Mouse (Mus musculus): ENCODE data around the gene Acot12. TPM values are rescaled to one million over a fixed set of nuclear protein-coding genes. Genes with fewer than 3 reads are reported as not detected.
"Not testable (repeated sequence)": the region's sequence is repeated elsewhere in the genome, so short reads cannot be mapped to it uniquely, and the experiment has no call there.

Gene Acot12
- polyA plus RNA-seq, 1 experiment from 2014 or later: not detected

DNA sequence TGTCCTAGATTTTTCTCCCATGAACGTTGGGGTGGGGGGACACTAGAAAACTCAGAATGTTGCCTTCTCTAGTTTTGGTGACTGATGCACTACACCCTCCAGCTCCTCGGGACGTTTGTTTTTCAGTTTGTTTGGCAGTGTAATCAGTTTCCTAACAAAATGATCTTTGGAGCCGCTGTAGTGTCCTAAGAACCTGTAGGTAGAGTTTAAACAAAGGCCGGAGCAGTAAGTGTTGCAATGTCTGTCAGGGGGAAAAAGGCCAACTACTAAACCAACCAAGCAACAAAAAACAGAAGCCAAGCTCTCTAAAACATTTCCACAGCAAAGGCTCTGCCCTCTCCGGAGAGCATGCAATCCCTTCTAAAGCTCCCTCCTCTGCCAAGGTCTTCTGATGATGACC lies 461 bp upstream of the Acot12 start:
- no peak for DNase-seq (ENCODE audit: low spot score)
- 76% methylated on average over 6 of the region's 6 CpGs for WGBS
- peak overlapping the region; percentile 62 for H3K4me3 ChIP-seq
- no peak overlapping the region for H3K27ac ChIP-seq (replicated peaks)
- peaks cover 11% of the 10 kb centered on the region for H3K4me1 ChIP-seq
- peaks cover 26% of the 10 kb centered on the region for H3K27me3 ChIP-seq (ENCODE audit: low read depth, poor library complexity, severe bottlenecking)
- H3K9me3 ChIP-seq (replicated peaks): no peaks in the 10 kb centered on the region
- H3K36me3 ChIP-seq: no peaks in the 10 kb centered on the region

DNA sequence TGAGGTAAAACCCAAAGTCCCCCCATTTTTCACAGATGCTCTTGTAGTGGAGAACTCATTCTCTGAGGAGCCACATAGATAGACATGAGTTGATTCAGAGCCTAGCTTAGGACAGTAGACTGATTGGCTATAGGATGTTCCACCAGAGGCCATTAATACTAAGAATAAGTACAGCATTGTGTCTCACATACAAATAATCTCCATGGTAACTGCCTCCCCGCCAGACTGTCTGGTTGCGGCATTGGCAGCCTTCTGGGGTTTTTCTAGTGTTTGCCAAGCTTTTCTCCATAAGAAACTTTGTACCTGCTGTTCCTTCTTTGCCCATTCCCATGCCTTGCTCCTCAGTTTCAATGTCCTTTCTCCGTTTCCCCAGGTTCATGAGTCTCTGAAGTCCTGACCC lies 1.9 kb downstream of the Acot12 start:
- no peak for DNase-seq (ENCODE audit: low spot score)
- Histone ChIP-seq H3K4me1 (peaks cover 11% of the 10 kb centered on the region), H3K27ac (replicated peaks) (no peak overlapping the region), H3K36me3 (no peaks in the 10 kb centered on the region), H3K27me3 (ENCODE audit: low read depth, poor library complexity, severe bottlenecking) (peaks cover 26% of the 10 kb centered on the region), H3K9me3 (replicated peaks) (no peaks in the 10 kb centered on the region), H3K4me3 (no peak overlapping the region)
- WGBS: 88% methylated on average over 3 of the region's 3 CpGs

DNA sequence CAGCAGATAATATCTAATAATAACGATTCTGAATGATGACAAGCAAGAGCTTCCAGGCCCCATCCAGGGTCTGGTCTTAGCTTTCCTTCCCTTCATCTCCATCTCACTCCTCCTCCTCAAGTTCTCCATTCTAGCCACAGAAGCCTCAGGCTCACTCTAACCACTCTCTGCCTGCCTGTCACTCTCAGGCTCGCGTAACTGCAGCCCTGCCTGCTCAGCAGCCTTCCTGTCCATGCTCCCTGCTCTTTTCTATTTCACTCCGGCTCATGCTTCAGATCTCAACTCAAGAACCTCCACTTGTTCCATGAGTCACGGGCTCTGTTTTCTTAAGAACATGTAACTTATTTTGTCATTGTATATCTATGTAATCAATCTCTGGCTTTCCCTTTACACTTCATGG lies 5.2 kb downstream of the Acot12 start:
- Histone ChIP-seq H3K27me3 (ENCODE audit: low read depth, poor library complexity, severe bottlenecking) (peaks cover 14% of the 10 kb centered on the region), H3K36me3 (no peaks in the 10 kb centered on the region), H3K9me3 (replicated peaks) (no peaks in the 10 kb centered on the region), H3K4me1 (peaks cover 6% of the 10 kb centered on the region), H3K27ac (replicated peaks) (no peak overlapping the region), H3K4me3 (no peak overlapping the region)
- no peak for DNase-seq (ENCODE audit: low spot score)
- WGBS: 90% methylated on average over 5 of the region's 5 CpGs

DNA sequence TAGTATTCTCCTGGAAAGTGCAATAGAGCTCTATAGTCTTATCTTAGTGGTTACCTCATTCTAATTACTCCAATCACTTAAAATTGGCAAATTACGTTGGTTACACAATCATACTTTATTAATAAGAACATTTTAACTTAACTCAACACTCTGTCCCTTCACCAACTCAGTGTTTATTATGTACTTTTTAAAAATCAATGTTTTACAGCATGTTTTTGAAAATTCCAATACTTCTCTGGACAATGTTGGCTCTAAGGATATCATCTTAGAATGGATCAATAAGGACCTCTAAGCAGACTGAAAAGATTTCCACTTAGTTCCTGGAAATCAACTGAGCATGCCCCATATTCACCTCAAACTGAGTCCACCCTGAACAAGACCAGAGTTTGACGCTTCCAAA lies 7.1 kb downstream of the Acot12 start:
- Histone ChIP-seq H3K4me3 (no peak overlapping the region), H3K4me1 (no peaks in the 10 kb centered on the region), H3K9me3 (replicated peaks) (no peaks in the 10 kb centered on the region), H3K36me3 (no peaks in the 10 kb centered on the region), H3K27ac (replicated peaks) (no peak overlapping the region), H3K27me3 (ENCODE audit: low read depth, poor library complexity, severe bottlenecking) (no peaks in the 10 kb centered on the region)
- 90% methylated on average over 2 of the region's 2 CpGs for WGBS
- no peak for DNase-seq (ENCODE audit: low spot score)

DNA sequence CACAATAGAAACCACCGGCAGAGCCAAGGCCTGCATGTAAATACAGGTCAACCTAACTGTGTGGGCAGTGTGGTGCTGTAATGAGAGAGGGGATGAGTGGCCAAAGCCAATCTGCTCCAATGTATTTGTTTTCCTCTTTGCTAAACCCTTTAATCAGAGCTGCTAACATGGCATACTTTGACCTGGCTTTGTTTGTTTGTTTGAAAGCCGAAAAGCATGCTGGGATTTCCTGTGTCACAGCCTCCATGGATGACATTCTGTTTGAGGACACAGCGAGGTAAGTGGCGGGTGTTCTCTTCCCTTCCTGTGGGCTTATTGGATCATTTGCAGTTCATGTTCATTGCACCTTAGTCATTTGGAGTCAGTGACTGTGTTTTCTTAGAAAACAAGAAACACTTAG lies 8.7 kb downstream of the Acot12 start:
- 79% methylated on average over 4 of the region's 4 CpGs for WGBS
- no peak for DNase-seq (ENCODE audit: low spot score)
- no peaks in the 10 kb centered on the region for H3K27me3 ChIP-seq (ENCODE audit: low read depth, poor library complexity, severe bottlenecking)
- H3K4me3 ChIP-seq: no peak overlapping the region
- no peaks in the 10 kb centered on the region for H3K4me1 ChIP-seq
- H3K36me3 ChIP-seq: no peaks in the 10 kb centered on the region
- H3K9me3 ChIP-seq (replicated peaks): no peaks in the 10 kb centered on the region
- no peak overlapping the region for H3K27ac ChIP-seq (replicated peaks)

DNA sequence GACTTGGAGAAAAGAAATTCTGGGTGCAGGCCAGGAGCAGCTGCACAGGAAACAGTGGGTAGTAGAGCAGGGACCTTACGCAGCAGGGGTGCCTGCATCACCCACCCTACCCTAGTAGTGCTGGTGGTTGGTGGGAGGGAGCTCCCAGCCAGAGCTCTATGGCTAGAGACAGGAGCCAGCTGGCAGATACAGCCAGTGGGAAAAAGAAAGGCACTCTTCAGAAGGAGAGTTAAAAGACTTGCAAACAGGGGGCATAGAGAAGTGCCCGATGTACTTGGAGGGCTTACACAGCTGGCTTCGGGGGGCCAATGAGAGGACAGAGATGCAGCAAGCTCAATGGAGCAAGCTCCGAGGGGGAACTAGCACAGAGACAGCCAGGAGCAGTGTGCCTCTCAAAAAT lies 12.4 kb downstream of the Acot12 start:
- Histone ChIP-seq H3K4me3 (no peak overlapping the region), H3K4me1 (no peaks in the 10 kb centered on the region), H3K27me3 (ENCODE audit: low read depth, poor library complexity, severe bottlenecking) (no peaks in the 10 kb centered on the region), H3K9me3 (replicated peaks) (no peaks in the 10 kb centered on the region), H3K27ac (replicated peaks) (no peak overlapping the region), H3K36me3 (no peaks in the 10 kb centered on the region)
- DNase-seq (ENCODE audit: low spot score): no peak
- WGBS: 56% methylated on average over 4 of the region's 4 CpGs

DNA sequence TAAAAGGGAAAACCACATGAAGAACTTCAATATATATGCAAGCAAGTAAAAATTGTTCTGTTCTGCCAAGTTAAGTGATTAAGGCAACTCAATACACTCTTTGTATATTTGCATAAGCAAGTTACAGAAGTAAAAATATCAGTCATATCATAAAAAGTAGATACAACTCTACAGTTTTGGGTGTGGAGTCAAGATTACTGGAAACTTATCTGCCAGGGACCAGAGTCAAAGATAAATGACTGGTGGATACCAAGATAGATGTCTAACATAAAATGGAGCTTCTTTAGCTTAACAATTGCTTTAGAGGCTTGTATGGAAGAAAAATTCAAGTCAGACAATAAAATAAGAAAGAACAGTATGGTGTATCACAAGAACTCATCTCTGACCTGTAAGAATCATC lies 13.4 kb downstream of the Acot12 start:
- Histone ChIP-seq H3K27ac (replicated peaks) (no peak overlapping the region), H3K9me3 (replicated peaks) (no peaks in the 10 kb centered on the region), H3K4me1 (no peaks in the 10 kb centered on the region), H3K4me3 (no peak overlapping the region), H3K36me3 (no peaks in the 10 kb centered on the region), H3K27me3 (ENCODE audit: low read depth, poor library complexity, severe bottlenecking) (no peaks in the 10 kb centered on the region)
- no peak for DNase-seq (ENCODE audit: low spot score)

DNA sequence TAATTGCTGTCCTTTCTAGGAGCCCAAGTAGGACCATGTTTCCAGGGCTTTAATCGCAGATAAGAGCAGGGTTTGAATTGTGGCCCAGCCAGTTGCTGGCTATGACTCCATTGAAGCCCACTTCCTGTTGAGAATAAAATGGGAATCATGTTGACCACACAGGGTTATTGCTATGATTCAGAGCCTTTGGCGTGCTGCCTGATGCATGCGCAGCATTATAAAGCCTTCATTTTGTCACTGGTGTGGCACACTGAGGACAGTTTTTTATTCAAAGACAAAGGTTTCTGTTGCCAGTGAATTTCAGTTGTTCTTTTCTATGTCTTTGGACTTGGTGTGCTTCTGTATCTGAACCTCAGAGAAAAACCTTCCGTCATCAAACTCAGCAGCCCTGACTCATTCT lies 14.9 kb downstream of the Acot12 start:
- no peak for DNase-seq (ENCODE audit: low spot score)
- no peaks in the 10 kb centered on the region for H3K36me3 ChIP-seq
- no peak overlapping the region for H3K4me3 ChIP-seq
- 95% methylated on average over 4 of the region's 4 CpGs for WGBS
- H3K4me1 ChIP-seq: no peaks in the 10 kb centered on the region
- H3K9me3 ChIP-seq (replicated peaks): no peaks in the 10 kb centered on the region
- no peaks in the 10 kb centered on the region for H3K27me3 ChIP-seq (ENCODE audit: low read depth, poor library complexity, severe bottlenecking)
- H3K27ac ChIP-seq (replicated peaks): no peak overlapping the region

DNA sequence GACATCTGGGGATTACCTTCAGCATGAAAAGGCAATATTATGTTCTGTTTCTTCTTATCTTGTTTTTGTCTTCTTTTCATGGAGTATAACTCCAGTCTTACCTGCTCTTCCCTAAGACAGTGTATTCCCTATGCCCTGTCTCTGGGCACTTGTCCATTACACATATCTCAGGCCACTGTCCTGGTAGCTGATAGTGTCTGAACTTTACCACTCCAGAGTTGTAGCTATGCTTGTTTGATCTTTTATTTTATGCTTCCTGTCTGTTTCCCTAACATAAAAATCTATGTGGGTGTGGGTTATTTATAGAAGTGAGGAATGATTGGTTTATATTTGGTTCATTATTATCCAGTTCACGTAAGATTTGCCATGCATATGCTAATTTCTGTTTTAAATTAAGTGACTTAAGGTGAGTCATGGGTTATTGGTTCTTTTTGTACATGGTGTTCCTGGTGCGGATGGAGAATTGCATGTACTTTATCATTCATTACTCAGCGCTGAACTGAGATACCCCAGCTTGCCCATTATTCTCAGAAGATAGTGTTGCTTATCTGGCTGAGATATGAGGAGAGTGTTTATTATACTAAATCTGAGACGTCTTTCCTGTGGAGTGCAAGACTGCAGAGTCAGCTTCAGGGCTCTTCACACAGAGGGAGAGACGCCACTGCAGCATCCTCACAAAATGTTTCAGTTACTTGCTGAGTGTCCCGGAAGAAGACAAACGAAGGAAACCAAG lies 17.2 kb downstream of the Acot12 start:
- H3K4me1 ChIP-seq: no peaks in the 10 kb centered on the region
- no peaks in the 10 kb centered on the region for H3K36me3 ChIP-seq
- H3K27ac ChIP-seq (replicated peaks): no peak overlapping the region
- no peak overlapping the region for H3K4me3 ChIP-seq
- 89% methylated on average over 7 of the region's 7 CpGs for WGBS
- H3K9me3 ChIP-seq (replicated peaks): no peaks in the 10 kb centered on the region
- H3K27me3 ChIP-seq (ENCODE audit: low read depth, poor library complexity, severe bottlenecking): no peaks in the 10 kb centered on the region
- no peak for DNase-seq (ENCODE audit: low spot score)

DNA sequence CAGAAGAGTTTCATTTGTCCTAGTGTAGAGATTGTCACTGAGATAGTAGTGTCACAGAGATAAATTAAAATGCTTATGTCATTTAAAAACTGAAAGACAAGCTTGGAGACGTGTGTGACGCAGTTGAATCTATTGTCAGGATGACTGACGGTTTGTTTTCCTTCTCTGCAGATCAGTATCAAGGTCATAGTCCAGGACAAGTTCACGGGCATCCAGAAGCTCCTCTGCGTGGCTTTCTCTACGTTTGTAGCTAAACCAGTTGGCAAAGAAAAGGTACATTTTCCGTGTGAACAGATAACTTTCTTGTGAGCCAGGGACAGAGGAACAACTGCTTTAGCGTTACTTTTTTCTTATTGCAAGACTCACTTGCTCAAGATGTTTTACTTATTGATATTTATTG lies 18.5 kb downstream of the Acot12 start:
- H3K9me3 ChIP-seq (replicated peaks): no peaks in the 10 kb centered on the region
- no peaks in the 10 kb centered on the region for H3K36me3 ChIP-seq
- no peak overlapping the region for H3K4me3 ChIP-seq
- WGBS: 85% methylated on average over 8 of the region's 8 CpGs
- no peak overlapping the region for H3K27ac ChIP-seq (replicated peaks)
- H3K27me3 ChIP-seq (ENCODE audit: low read depth, poor library complexity, severe bottlenecking): no peaks in the 10 kb centered on the region
- H3K4me1 ChIP-seq: no peaks in the 10 kb centered on the region
- no peak for DNase-seq (ENCODE audit: low spot score)

DNA sequence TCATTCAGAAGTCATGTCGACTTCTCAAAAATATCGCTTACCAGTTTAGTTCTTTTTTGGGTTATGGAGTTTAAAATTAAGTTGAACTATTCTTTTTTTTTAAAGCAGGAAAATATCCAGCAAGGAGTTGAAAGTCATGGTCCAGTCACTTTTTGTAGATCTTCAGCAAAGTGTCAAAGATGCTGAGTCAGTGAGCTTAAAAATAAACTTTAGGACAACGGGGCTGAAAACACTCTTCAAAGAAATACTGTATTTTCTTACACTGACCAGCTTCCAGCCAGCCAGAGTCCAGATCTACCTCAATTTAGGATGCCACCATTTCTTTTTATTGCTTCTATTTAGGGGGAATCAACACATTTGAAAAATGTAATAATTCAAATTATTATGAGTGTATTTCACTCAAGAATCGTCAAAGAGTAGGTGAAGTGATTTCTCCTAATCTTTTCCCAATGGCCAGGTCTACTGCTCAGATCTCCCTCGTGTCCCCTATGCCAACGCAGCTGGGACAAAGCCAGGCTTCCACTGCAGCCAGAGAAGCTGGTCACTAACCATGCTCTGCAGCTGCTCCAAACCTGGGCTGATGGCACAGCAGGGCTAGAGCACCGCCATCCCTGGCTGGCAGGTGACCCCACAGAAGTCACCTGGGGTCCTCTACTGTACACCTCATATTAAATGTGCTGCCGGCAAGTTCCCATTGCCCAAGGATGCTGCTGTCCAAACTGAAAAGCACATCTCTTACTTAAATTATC lies 19.2 kb downstream of the Acot12 start:
- Histone ChIP-seq H3K36me3 (no peaks in the 10 kb centered on the region), H3K27me3 (ENCODE audit: low read depth, poor library complexity, severe bottlenecking) (no peaks in the 10 kb centered on the region), H3K4me3 (no peak overlapping the region), H3K9me3 (replicated peaks) (no peaks in the 10 kb centered on the region), H3K4me1 (no peaks in the 10 kb centered on the region), H3K27ac (replicated peaks) (no peak overlapping the region)
- no peak for DNase-seq (ENCODE audit: low spot score)
- WGBS: 91% methylated on average over 8 of the region's 8 CpGs

DNA sequence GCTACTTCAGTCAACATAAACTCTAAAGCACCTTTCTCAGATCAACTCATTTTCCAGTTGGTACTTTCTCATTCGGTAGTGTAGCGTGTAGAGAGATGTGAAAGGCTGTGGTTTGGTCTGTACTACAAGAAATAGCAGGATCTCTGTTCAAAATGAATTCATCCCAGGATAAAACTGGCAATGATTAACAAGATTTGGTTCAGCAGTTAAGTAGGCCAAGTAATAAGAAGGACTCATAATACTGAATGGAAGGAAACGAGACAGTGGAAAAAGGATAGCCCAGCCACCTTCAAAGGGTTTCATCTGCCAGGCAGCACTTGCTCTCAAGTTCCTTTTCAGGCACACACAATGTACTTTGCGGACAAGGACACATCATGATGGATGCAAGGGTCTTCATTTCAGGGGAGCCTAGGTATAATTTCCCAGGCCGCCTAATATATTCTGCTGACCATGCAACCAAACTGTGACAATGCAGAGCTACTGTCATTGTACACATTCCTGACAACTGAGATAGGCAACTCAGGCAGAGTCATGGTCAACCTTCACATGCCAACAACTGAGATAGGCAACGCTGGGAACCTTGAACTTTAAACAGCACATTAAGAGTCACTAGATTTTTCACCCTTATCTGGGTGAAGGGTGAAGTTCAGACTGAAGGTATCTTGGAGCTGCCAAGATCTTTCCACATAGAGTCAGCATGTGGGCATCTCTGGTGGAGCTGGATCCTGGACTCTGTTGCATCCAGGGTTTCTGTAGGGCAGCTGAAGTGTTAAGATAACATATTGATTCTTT lies 20.5 kb downstream of the Acot12 start:
- no peaks in the 10 kb centered on the region for H3K27me3 ChIP-seq (ENCODE audit: low read depth, poor library complexity, severe bottlenecking)
- no peak overlapping the region for H3K27ac ChIP-seq (replicated peaks)
- DNase-seq (ENCODE audit: low spot score): no peak
- no peaks in the 10 kb centered on the region for H3K4me1 ChIP-seq
- H3K36me3 ChIP-seq: no peaks in the 10 kb centered on the region
- H3K9me3 ChIP-seq (replicated peaks): no peaks in the 10 kb centered on the region
- no peak overlapping the region for H3K4me3 ChIP-seq
- 90% methylated on average over 6 of the region's 6 CpGs for WGBS

DNA sequence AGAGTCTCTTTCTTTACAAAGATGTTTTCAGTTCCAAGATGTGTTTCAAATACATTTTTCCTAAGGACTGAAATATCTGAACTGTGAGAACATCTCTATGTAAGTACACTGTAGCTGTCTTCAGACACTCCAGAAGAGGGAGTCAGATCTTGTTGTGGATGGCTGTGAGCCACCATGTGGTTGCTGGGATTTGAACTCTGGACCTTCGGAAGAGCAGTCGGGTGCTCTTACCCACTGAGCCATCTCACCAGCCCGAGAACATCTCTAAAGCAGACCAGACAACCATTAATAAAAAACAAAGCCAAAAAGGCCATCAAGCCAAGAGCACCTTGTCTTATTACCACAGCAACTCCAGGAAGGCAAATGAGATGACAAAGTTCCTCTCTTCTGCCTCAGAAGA lies 22.3 kb downstream of the Acot12 start:
- H3K27me3 ChIP-seq (ENCODE audit: low read depth, poor library complexity, severe bottlenecking); H3K27ac ChIP-seq (replicated peaks); H3K36me3 ChIP-seq; H3K4me3 ChIP-seq; H3K4me1 ChIP-seq; H3K9me3 ChIP-seq (replicated peaks); DNase-seq (ENCODE audit: low spot score): not testable (repeated sequence)
- WGBS: 91% methylated on average over 3 of the region's 3 CpGs
